Mouse (Mus musculus) retina, embryonic 14.5 days (tissue): ENCODE results near the gene Myo1b.
A peak's percentile ranks its signal among the peaks of the same experiment; 100 is the strongest.

ENCODE experiments used
- DNase-seq: peaks from one replicate; pipeline ENCODE4 v3.0.0-alpha.2; 2015; ENCODE audit warnings: low spot score

Myo1b gene

DNA sequence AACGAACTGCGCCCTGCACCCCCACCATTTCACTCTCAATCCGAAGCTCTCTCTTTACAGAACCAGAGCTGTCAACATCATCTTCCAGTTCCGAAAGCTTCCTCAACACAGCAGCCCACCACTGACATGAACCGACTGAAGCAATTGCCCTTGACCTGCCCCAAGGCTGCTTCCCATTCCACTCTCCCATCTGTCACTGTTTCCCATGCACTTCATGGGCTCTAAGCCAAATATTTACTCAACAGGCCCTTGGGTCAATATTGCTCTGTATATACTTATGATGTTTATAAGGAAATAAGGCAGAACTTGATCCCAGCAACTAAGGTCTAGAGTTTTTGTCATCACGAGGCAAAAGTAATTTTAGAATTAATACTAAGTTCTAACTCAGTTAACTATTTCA lies 133.8 kb downstream of the Myo1b start:
- no peak for DNase-seq

DNA sequence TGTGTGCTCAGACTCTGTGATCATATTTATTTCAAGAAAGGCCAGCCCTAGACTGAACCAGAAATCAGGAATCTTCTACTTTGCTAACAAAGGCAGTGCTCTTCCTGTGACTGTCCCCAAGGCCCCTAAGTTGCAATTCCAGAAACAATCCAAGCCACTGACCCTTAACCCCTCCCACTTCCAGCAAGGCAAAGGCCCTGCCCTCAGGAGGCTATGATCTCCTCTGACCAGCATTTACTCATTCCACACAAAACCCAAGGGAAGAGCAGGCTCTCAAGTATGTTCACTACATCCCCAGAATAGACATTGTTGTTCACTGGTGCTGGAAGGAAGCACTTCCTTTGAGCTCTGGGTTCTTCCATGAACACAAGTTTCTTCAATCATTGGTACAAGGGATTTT lies 135.5 kb downstream of the Myo1b start:
- DNase-seq: no peak

DNA sequence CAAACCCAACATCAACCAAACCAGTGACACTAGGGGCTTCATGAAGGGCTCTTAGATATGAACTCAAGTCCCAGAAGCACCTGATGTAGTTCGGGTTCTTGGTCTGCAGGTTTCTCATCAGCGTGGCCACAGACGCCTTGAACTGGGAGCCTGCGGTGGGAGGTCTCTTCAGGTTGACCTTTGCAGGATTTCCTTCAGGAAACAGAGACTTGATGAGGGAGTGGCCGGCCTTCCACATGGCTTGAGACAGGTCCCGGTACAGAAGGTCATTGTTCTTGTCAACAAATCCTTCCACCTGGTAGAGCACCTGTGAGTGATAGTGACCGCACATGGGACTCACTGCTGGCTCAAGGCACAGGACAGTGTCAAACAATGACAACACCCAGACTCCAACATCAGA lies 137.6 kb downstream of the Myo1b start:
- no peak for DNase-seq

DNA sequence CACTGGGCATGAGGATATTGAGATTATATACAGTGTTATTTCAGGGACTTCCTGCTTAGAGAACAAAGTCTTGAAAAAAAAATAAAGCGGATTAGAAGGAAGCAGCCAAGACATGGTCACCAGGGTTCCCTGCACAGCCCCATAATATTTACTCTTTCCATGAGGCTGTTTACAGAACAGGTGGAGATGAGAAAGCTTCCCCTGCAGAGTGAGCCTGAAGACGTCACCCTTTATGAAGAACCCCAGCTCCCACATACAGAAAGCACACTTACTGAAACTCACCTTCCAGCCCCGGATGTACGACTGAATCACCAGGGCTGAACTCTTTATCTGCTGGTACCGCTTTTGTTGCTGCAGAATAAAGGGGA lies 145.4 kb downstream of the Myo1b start:
- DNase-seq: no peak

DNA sequence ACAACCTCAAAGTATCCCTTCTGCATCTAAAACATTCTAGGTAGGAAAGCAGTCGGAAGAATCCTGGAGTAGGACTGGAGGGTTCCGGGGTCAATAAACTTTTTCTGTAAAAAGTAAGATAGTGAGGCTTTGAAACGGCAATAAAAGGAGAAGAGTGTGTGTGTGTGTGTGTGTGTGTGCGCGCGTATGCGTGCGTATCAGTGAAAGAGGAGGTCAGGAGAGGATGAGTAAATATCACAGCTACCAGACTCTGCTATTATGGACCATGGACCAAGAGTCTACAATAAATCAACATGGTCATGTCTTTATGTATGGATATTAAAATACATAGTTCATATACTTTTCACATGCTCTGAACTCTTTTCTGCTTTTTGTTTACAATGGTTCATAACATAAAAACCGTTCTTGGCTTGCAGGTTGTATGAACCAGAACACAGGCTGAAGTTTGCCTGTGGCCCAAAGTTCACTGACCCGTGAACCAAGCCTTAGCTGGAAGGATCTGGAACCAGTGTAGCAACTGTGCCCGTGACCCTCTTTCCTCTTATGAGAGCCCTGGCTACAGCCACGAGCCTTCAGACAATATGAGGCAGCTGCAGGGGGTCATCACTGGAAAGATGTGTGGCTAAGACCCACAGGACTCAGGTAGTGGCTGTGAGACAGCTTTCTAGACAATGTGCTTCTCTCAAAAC lies 145.9 kb downstream of the Myo1b start:
- DNase-seq: no peak

DNA sequence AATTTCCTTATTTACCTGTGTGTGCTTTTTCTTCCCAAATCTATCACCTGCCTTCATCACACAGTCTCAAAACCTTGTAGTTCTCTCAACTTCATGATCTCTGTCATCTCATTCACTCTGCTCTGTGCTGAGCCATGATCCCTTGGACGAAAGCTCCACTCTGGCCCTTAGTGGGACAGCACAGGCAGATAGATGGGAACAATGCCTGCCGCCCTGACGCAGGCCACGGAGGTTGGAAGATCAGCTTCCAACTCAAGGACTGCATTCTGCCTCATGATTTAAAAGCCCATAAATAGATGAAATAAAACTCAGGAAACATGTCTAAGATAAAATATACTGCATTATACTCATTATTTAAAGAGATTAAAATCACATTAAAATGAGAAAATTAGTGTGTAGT lies 149.6 kb downstream of the Myo1b start:
- DNase-seq: no peak

DNA sequence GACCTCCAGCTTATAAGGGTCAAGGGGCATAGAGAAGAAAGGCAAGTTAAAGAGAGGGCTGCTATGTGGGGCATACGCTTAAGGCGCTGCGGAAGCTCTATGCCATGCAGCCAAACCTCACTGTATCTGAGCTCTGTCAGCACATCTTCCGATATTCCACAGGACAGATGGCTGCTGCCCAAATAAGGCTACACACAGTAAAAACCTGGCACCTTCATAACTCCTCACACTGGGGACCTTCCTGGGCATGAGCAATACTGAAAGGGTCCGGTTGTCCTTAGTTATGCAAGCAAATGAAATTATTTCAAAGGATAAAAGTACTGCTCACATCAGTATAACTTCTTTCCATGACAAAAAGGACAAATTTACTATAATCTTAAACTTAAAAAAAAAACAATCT lies 150.7 kb downstream of the Myo1b start:
- no peak for DNase-seq

DNA sequence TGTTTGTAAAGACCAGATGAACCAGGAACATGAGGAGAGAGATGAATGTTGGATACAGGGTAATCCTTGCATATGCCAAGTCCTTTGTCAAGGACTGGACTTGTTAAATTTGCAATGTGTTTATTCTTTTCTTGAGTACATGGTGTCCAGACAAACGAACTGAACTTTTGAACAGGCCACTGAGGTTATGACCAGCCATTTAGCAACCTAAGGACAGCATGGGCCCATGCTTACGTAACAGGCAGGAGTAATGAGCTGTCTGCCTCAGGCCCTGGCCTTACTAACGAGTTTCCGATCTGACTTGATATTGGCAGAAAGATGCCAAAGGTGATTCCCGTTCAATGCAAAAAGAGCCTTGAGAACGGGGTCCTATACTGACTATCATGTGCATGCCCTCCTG lies 156.2 kb downstream of the Myo1b start:
- no peak for DNase-seq

DNA sequence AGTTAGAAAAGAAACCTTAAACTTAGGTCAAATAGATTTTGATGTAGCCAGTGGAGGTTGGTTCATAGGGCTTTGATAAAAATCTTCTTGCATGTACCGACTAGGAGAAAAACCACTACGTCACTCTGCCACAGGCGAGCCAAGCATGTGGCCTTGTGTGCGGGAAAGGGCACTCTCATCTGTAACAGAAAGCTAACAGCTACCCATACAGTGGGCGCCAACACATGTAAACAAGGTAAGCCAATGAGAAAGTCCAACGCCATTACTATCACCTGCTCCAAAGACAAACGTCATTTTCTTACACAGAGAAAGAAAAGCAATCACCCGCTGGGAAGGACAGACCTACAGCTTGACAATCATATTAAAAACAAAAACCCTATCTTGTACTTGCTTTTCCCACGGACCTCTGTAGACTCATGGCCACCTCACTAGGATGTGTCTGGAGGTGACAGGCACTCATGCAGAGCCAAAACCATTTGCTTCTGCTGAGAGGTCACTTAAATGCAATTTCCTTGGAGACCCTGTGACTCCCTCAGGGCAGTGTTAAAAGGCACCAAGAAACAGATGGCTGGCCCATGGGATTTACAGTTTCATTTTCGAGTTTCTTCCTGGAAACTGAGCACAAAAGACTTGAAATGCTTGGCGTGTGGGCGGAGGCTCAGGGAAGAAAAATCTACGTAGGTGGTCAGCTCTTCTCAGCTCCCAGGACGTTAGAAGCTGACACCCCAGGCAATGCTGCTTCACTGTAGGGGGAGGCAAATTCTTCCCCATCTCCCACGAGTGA lies 157.4 kb downstream of the Myo1b start:
- DNase-seq: peak; percentile 13

DNA sequence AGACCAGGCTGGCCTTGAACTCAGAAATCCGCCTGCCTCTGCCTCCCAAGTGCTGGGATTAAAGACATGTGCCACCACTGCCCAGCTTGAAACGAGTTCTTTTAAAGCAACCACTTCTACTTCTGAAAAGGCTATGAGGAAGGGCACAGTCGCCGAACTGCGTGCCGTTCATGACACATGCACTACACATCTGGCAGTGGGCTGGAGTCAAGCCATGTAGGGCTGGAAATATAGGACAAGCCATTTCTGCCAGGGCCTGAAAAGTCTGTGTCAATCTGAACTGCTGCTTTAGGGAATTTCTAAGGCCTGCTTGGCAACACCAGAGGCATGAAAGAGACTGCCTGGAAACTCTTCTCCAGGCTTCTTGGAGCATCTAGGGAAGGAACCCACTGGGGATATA lies 162.2 kb downstream of the Myo1b start:
- DNase-seq: no peak

DNA sequence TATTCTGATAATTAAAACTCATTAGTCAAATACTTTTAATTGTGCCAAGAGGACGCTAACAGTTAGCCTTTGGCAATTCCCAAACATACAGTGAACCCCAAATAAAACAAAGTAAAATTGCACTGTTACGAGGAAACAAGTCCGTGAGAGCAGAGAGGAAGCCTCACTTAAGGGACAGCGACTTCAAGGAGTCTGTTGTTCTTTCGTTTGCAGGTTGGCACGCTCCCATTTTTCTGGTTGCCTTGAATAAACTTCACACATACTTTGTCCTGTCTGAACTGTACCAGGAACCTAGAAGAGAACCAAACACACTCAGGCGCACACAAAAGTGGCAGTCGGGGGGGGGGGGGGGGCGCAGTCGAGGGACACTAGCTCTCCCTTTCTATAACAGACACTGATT lies 164.9 kb downstream of the Myo1b start:
- DNase-seq: no peak

DNA sequence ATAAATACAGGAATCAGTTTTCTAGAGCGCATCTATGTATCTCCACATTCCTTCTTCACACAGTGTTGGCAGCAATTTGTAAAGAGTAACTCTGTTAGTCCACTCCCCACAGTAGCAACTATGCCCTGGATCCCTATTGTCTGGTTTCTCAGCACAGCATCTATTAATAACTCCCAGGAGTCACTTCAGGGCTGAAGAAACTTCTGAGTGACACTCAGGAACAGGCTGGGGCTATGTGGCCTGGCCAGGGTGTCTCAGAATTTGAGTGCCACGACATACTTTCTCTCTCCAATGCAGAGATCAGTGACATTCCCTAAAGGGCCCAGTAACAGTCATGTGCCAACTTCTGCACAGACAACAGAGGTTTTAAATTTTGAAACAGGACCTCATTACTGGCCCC lies 167.6 kb downstream of the Myo1b start:
- DNase-seq: peak; percentile 12

DNA sequence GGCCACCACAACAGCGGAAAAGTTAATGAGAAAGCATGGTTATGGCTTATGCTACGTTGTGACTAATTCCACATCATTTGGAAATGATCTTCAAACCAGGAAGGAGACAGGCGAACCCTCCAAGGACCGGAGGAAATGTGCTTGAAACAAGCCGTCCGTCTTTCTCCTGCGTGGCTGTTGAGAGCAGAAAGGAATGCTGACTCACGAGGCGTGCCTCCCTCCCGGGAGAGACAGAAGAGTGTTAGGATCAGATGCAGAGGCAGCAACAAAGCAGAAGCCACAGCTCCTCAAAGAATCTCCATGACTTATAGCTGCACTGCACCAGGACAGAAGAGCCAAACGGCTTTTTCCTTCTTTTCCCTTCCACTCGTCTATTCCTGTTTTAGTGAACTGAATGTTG lies 168.4 kb downstream of the Myo1b start:
- peak; percentile 34 for DNase-seq

DNA sequence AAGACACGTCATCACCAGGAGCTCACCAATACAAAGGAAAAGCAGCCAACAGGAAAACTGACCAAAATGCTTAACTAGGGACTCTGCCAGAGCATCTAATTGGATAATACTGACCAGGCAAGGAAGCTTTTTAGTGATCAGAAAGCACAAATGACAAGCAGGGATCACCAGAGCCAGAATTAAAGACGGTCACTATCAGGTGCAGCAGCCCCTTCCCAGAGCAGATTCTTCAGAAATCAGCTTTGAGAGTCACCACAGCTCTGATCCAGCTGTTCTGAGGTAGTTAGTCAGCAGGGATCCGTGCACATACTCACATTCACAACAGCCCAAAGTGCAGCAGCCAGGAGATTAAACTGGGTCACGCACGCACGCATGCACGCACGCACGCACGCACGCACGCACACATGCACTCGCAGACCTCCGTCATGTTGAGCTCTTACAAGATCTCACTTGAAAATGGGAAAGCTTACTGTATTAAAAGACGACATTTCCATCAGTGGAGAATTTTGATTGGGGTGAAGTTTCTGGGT lies 169.1 kb downstream of the Myo1b start:
- peak; percentile 28 for DNase-seq

DNA sequence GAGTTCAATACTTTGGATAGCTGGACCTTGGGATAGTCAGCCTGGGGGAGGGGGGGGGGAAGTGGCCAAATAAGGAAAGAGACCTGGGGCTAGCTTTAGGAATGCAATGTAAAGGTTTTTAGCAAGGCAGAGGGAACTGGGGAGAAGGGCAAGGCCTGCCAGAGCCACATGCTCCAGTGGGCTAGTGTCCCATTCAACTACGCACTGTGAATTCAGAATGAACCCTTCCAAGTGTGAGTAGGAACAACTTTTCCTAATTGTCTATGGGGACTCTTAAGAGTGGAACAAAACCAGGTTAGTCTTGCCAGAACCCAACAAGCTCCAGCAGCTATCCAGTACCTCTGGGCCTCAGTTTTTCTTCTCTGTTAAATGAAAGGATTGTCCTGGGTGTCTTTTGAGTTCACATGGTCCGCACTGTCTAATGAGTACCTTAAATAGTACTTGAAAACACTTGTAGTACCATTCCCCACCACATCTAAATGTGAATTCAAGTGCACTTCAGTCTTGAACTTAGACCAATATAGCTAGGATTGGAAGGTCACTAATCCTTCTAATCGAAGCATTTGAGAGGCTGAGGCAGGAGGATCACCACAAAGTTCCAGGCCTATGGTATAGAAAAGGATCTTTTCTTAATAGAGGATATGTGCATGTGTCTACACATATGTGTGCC lies 172.0 kb downstream of the Myo1b start:
- DNase-seq: no peak

DNA sequence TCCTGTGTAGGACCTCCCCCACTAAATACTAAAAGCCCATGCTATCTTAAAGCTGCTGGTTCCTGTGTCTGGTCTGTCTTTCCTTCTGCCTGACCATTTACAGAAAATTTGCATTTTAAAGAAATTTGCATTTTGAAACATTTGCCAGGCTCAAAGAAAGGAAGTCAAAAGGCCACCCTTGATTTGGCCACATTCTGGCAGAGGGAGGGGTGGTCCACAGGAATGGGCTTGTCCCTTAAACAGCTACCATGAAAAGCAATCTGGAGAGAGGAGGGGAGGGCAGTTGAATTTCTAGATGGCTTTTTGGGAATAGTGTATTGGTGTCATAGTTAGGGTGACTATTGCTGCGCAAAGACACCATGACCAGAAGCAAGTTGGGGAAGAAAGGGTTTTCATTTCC lies 173.3 kb downstream of the Myo1b start:
- no peak for DNase-seq

DNA sequence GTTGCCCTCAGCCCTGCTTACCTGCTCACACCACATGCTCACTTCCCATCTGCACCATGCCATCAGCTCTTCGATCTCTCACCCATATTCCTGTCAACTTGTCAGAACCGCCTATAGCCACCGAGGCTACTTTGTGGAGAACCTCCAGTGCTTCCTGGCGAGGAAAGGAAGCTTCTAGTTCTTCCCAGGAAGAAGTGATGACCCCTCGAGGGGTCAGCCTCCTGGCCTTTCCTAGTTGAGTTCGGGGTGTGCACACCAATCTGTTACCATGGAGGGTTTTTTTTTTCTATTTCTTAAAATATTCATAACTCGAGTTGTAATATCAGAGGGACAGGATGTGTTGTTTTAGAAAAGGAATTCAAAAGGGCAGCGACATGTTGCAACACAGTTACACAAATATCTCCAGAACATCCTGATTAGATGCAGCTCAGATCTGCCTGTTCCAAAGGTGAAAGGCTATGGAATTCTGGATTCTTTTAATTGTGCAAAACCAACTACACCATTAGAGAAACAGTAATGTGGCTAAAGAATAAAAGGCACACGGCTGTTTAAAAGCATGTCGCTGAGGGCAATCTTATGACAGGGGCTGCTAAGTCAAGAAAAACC lies 175.1 kb downstream of the Myo1b start:
- no peak for DNase-seq

DNA sequence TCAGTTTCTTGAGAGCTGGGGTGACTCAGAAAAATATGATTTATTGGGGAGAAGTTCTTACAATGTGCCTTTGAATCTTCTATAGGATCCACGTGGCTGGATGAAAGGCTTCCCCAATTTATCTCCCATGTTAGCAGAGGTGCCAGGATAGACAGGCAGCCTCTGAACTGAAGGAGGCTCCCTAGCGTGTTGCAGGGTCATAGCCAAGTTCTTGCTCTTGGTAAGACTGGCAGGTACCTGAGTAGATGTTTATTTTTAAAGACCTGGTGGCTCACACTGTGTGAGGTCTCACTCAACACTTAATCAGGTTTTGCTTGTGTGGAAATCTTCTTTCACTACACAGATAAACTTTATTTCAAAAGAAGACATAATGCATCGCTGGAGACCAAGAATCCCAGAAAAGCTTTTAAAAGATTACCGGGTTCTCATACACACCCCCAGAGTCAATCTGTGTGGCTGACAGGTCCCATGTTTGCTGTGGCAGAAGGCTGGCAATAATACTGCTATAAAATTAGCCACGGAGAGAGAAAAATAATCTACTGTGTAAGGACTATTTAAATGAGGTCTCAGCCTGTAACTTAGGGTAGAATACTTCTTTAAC lies 176.5 kb downstream of the Myo1b start:
- no peak for DNase-seq

DNA sequence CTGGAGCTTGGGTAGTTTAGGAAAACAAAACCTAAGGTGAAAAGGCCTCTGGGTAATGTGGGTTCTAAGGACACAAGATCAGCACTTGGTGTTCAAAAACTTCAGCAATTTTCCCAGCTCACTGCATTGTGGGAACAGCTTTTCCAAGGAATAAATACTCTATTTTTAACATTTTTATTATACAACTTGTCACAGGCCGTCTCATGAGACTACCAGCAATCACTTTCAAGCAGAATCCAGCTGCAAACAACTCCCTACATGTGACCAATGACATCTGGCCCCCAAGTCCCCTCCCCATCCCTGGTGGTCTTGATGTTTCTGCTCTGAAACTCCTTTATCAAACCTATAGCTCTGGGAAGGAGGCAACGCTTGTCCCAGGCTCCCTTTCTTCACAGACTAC lies 179.0 kb downstream of the Myo1b start:
- no peak for DNase-seq

DNA sequence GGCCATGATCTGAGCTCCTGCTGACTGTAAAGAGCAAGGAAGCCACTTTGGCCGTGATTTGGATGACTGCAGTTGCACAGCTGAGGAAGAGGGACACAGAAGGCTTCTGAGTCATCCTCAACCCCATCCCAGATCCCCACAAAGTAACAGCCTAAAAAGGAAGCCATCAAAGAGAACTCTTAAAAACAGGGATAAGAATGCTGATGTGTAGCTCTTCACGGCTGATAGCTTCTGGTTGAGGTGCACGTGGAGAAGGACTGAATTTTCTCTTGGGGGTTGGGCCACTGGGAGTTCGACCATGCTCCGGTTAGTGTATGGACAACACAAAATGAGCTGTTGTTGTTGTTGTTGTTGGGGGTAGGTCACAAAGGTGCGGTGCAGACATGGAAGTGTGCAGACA lies 181.2 kb downstream of the Myo1b start:
- no peak for DNase-seq

DNA sequence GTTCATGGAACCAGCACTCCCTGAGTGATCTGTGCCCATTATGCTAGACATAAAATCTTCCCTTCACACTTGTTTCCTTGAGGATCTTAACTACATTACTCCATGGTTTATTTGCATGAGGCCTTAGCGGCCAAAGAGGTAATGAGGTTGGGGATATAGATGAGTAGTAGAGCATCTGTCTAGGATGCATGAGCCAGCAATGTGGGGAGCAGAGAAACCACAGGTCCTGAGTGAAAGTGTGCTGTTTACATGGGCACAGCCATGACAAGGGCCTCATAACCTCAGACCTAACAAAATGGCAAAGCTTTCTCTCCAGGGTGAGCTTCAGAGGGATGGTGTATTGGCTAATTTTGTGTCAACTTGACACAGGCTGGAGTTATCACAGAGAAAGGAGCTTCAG lies 186.5 kb downstream of the Myo1b start:
- DNase-seq: no peak

DNA sequence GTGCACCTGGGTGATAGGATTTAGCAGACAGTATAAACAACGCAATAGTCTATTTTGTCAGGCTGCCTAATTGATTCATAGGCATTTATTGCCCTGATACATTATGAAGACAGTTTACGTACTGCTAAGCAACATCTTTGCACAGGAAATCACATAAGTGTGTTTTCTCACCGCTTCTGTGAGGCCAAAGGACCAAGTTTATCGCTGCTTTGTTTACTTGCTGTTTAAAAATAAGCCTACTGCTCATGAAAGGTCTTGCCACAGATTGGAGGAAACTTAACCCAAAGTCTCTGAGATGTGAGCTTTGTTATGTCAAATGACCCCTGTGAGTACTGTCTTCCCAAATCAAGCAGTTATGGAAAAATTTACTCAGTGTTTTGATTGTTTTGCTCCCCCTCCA lies 187.1 kb downstream of the Myo1b start:
- DNase-seq: no peak
